Mouse (Mus musculus): ENCODE data around the gene H2-Aa.

H2-Aa gene

DNA sequence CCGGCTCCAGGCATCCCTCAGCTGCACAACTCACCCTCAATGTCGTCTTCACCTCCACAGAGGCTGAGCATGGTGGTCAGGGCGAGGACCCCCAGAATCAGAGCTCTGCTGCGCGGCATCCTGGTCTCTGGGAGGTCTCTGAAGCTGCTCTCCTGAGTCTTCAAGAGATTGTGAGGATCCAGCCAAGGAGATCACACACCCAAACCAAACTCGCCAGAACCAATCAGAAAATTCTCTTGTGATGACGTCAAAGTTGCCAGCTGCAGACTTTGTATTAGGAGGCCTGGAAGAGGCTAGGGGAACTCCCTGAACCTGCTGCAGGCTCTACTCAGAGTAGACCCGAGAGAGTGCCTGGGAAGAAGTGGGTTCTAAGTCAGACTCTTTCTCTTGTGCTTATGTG, at the start of gene H2-Aa:
Gene H2-Aa (minus strand): TSS at position 176 of the 400 bp plus-strand sequence.
- TF ChIP-seq GATA4 (IDR thresholded peaks at IDR 0.05; ENCODE audit: insufficient replicate concordance, low read length) = no peak

DNA sequence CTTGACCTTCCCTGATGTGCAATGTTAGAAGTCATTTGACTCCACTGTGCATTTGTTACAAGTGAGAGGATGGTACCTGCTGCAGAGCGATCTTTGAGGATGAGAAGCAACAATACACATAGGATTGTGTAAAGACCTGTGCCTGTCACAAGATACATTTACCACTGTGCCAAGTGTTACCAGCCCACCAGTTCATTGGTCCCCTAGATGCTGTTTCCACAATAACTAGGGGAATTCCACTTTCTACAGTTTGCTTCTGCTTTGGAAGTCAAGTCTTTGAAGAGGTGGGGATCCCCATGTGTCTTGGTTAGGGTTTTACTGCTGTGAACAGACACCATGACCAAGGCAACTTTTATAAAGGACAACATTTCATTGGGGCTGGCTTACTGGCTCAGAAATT, 43.6 kb upstream of the H2-Aa start:
- no peak for TF ChIP-seq GATA4 (IDR thresholded peaks at IDR 0.05; ENCODE audit: insufficient replicate concordance, low read length)

DNA sequence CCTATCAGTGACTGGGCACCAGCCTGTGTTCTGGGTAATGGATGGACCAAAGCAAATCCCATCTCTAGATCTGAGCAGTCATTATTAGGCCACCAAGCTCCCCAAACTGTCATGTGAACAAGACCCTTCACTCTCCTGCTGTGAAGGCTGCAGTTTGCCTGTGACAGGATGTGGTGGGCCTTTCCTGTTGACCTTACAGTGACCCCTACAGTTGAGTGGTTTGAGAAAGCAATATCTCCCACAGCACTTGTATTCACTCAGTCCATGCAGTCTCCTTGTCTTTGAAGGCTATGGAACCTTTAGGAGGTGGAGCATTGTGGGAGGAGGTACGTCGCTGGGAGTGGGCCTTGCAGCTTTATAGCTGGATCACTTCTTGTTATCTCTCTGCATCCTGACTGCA, 42.2 kb upstream of the H2-Aa start:
- no peak for TF ChIP-seq GATA4 (IDR thresholded peaks at IDR 0.05; ENCODE audit: insufficient replicate concordance, low read length)

DNA sequence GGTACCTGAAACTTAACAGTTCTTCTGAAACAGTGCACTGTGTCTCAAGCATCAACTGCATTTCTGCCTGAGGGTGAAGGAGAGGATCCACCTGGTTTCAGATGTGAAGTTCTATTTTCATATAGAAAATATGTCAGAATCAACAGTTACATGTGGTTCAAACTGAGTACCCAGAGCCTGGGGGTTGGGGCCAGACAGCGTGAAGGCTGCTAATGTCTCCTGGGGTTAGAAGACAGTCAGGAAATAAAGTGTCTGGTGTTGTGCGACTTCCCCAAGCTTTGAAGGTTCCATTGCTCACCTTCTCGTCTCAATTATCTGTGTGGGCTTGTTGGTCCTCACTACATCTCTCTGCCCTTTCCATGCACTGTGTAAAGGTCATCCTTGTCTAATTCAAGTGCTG, 38.8 kb upstream of the H2-Aa start:
- no peak for TF ChIP-seq GATA4 (IDR thresholded peaks at IDR 0.05; ENCODE audit: insufficient replicate concordance, low read length)

GRCm38 (mm10) chr17:34325436-34325835, 37.8 kb upstream of the H2-Aa start, which contains the start of gene H2-Eb2:
TSS of gene H2-Eb2 (plus strand) at chr17:34325665.
- no peak for TF ChIP-seq GATA4 (IDR thresholded peaks at IDR 0.05; ENCODE audit: insufficient replicate concordance, low read length)

DNA sequence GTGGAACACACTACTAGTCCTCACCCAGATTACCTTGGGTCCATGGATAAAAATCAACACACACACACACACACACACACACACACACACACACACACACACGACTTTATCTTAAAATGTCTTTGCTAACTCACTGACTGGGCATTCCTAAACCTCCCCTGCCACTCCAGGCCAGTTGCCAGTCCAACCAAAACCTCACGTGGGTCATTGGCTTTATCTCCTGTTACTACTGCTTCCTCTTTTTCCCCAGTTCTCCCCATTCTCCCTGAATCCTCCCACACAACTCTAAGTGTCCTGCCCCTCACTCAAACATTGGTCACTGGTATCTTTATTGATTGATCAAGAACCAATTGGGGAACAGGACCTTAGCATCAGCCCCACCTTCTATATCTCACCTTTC, 29.7 kb upstream of the H2-Aa start:
- no peak for TF ChIP-seq GATA4 (IDR thresholded peaks at IDR 0.05; ENCODE audit: insufficient replicate concordance, low read length)

DNA sequence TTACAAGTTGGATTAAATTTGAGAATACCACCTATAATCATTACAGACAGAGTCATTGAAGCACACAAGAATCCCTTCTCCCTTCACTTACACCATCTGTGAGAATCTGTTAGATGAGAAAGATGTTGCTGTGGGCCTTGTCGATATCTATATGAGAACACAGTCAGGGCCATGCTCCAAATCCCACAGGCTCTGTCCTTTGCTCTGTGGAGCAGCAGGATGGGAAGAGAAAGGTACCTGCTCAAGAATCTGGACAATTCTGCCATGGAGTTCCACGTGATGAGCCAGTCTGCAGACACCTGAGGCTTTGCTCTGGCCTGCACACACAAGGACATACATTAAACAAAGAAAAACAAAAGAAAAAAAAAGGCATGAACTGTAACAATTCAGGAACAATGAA, 29.1 kb upstream of the H2-Aa start:
- no peak for TF ChIP-seq GATA4 (IDR thresholded peaks at IDR 0.05; ENCODE audit: insufficient replicate concordance, low read length)

GRCm38 (mm10) chr17:34315512-34315911, 27.9 kb upstream of the H2-Aa start:
- TF ChIP-seq GATA4 (IDR thresholded peaks at IDR 0.05; ENCODE audit: insufficient replicate concordance, low read length) = no peak

- TF ChIP-seq GATA4 (IDR thresholded peaks at IDR 0.05; ENCODE audit: insufficient replicate concordance, low read length) = no peak
These were observed 26.7 kb upstream of the H2-Aa start for GRCm38 (mm10) chr17:34314286-34314685.

DNA sequence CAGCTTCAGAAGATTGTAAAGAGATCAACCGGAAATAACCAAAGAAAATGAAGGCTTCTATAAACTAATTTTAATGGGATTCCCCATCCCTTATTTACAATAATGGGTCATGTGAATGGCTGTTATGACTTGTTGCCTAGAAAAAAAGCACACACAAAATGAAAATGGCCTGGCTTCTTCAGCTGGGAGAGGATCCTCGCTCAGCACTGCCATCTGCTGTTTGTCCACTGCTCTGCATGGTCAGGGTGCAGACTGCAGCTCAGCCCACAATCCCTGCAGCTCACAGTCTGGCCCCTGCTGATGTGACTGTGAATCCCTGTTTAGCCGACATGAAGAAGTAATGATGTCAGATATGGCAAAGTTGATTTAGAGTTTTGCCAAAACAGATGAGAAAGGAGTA, 25.8 kb upstream of the H2-Aa start:
- TF ChIP-seq GATA4 (IDR thresholded peaks at IDR 0.05; ENCODE audit: insufficient replicate concordance, low read length) = no peak

GRCm38 (mm10) chr17:34312185-34312584, 24.6 kb upstream of the H2-Aa start:
- no peak for TF ChIP-seq GATA4 (IDR thresholded peaks at IDR 0.05; ENCODE audit: insufficient replicate concordance, low read length)

DNA sequence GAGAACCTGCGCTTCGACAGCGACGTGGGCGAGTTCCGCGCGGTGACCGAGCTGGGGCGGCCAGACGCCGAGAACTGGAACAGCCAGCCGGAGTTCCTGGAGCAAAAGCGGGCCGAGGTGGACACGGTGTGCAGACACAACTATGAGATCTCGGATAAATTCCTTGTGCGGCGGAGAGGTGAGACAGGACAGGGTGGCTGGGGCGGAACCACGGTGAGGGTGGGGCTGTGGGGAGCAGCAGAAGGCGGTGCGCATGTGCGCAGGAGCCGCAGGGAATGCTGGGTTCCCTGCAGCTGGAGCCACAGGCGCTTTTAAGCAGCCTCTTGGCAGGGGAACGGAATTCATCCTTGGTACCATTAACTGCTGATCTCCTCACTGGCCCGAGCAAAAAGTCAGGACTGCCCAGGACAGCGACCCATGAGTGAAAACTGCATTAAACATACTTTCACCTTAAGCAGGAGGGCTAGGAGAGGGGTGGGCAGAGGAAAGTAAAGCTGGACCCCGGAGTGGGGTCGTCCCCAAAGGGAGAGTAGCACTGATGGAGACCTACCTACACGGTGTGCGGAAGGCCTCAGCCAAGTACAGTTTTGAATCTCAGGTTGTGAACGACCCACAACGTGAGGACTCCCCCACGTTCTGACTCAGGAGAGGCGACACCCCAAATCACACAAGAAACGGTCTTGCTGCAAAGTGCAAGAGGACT, 22.2 kb upstream of the H2-Aa start:
- no peak for TF ChIP-seq GATA4 (IDR thresholded peaks at IDR 0.05; ENCODE audit: insufficient replicate concordance, low read length)

DNA sequence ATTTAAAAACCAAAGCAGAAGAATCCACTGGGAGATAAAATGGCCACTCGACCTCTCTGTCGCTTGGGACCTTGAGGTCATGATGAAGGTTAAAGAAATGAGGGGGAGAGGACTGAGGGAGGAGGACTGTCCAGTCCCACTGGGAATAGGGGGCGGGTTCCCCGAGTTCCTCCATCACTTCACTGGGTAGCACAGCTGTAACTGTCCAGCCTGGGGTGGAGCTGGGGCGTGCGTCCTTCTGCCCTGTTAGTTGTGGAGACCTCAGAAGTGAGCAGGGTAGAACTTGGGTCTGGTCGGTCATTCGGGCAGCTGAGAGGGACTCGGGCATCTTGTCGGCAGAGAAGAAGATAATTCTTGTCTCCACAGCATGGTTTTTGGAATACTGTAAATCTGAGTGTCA, 21.6 kb upstream of the H2-Aa start:
- TF ChIP-seq GATA4 (IDR thresholded peaks at IDR 0.05; ENCODE audit: insufficient replicate concordance, low read length) = no peak

DNA sequence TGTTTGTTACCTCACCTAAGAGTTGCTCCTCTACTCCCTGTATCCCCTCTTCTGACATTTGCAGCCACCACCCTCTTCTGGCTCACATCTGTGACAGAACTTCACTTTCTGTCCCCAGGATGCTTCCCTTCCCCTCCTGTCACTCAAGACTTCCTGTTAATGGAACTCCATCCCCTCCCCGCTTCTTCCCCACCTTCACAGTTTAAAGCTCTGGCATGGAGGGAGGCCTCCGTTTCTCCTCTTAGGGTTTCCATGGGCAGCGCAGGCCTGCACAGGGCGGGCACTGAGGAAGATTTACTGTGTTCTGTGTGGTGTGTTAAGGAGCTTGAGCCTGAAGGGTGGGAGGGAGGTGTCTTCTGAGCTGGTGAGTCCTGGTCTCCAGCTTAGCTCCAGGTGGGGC, 20.5 kb upstream of the H2-Aa start:
- TF ChIP-seq GATA4 (IDR thresholded peaks at IDR 0.05; ENCODE audit: insufficient replicate concordance, low read length) = no peak

DNA sequence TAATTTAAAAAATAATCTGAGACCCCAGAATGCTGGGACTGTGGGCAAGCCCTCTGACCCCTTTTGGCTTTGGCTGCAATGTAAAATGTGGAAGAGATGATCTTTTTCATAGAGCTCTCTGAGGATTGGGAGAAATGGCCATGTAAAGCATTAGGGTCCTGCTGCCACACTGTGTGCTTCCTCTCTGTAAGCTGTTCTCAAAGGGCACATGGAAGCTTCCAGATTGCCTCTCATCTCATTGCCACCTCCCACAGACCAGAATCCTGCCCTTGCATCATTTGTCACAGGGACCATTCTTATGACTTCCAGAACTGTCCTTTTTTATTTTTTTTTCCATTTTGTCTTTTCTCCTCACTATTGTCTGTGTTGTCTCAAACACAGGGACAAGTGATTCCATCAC, 19.6 kb upstream of the H2-Aa start:
- no peak for TF ChIP-seq GATA4 (IDR thresholded peaks at IDR 0.05; ENCODE audit: insufficient replicate concordance, low read length)

DNA sequence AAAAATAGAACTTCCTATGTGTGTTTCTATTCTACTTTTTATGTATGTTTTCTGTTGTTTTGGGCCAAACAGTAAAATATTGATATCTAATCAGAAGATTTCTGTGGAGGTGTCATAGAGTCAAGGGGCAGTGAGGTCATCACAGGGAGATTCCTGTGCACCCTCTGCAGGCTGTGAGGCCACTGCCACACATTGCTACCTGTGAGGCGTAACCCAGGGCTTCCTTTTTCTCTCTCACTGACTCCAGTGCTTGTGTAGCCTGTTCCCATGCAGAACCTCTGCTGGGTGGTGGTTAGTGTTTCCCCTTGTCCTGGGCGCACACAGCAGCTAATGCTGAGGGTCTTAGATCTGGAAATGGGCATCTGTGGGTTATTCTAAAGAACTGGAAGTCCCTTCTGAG, 18.8 kb upstream of the H2-Aa start:
- TF ChIP-seq GATA4 (IDR thresholded peaks at IDR 0.05; ENCODE audit: insufficient replicate concordance, low read length) = no peak

GRCm38 (mm10) chr17:34305380-34306030, 17.9 kb upstream of the H2-Aa start, which contains the start of gene H2-Eb1:
TSS of gene H2-Eb1 (plus strand) at chr17:34305867.
- no peak for TF ChIP-seq GATA4 (IDR thresholded peaks at IDR 0.05; ENCODE audit: insufficient replicate concordance, low read length)

Data from liver, adult (tissue).